Mouse (Mus musculus): ENCODE data around the gene Depdc7. TPM values are rescaled to one million over a fixed set of nuclear protein-coding genes. Genes with fewer than 3 reads are reported as not detected.

Depdc7 gene
- polyA plus RNA-seq, 1 experiment from 2014 or later: 3.0 TPM

- H3K27me3 ChIP-seq (ENCODE audit: control insufficient read depth, insufficient read depth, low read length): no peaks in the 10 kb centered on the region
- no peaks in the 10 kb centered on the region for H3K9me3 ChIP-seq (replicated peaks; ENCODE audit: control insufficient read depth, low read length)
- peak within 1 kb of the TSS; percentile 87 for H3K4me3 ChIP-seq (ENCODE audit: low read depth, low read length)
- peak; percentile 73 for ATAC-seq (replicated peaks; ENCODE audit: insufficient number of reproducible peaks, low FRiP score, low TSS enrichment)
- H3K4me1 ChIP-seq (ENCODE audit: control insufficient read depth, insufficient read depth, low read length): 0 out of 2 replicates have a peak, but pooled peaks cover 2% of the 10 kb centered on the region
- under 1% methylated on average over 78 of the region's 99 CpGs for WGBS (ENCODE audit: insufficient replicate concordance)
- H3K36me3 ChIP-seq (ENCODE audit: control insufficient read depth, insufficient read depth, low read length): no peaks in the 10 kb centered on the region
- peak within 1 kb of the TSS; percentile 83 for H3K4me2 ChIP-seq
- H3K9ac ChIP-seq (ENCODE audit: low read depth, low read length): peak within 1 kb of the TSS; percentile 86
- H3K27ac ChIP-seq (ENCODE audit: low read depth, low read length): 0 out of 2 replicates have a peak within 1 kb of the TSS, but pooled peaks have one; percentile 46
These were observed 30.8 kb downstream of the Depdc7 start, which contains the start of gene Tcp11l1 for GRCm38 (mm10) chr2:104711585-104712485. TSS of gene Tcp11l1 (minus strand) at chr2:104712169.

GRCm38 (mm10) chr2:104710670-104711370 is 31.9 kb downstream of the Depdc7 start:
- H3K9me3 ChIP-seq (replicated peaks; ENCODE audit: control insufficient read depth, low read length): no peaks in the 10 kb centered on the region
- no peaks in the 10 kb centered on the region for H3K27me3 ChIP-seq (ENCODE audit: control insufficient read depth, insufficient read depth, low read length)
- no peak overlapping the region for H3K27ac ChIP-seq (ENCODE audit: low read depth, low read length)
- 34% methylated on average over 6 of the region's 6 CpGs for WGBS (ENCODE audit: insufficient replicate concordance)
- H3K9ac ChIP-seq (ENCODE audit: low read depth, low read length): no peak overlapping the region
- peak overlapping the region; percentile 87 for H3K4me3 ChIP-seq (ENCODE audit: low read depth, low read length)
- H3K4me1 ChIP-seq (ENCODE audit: control insufficient read depth, insufficient read depth, low read length): 0 out of 2 replicates have a peak, but pooled peaks cover 2% of the 10 kb centered on the region
- H3K4me2 ChIP-seq: peak overlapping the region; percentile 83
- H3K36me3 ChIP-seq (ENCODE audit: control insufficient read depth, insufficient read depth, low read length): no peaks in the 10 kb centered on the region
- no peak for ATAC-seq (replicated peaks; ENCODE audit: insufficient number of reproducible peaks, low FRiP score, low TSS enrichment)

DNA sequence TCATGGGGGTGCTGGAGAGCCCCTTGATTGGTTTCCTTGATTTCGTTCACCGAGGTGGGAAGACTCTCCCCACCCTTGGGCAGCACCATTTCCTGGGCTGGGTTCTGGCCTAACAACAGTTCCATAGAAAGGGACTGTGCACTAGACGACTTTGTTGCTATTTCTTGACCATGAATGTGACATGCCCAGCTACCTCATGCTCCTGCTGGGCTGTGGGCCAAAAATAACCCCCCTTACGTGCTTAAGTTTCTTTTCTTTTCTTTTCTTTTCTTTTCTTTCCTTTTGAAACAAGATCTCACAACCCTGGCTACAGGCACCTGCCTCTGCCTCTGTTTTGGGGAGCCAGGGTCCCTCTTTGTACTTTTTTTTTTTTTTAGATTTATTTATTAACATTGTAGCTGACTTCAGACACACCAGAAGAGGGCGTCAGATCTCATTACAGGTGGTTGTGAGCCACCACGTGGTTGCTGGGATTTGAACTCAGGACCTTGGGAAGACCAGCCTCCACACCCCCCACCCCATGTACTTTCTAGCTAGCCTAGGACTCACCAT is 32.8 kb downstream of the Depdc7 start:
- Histone ChIP-seq H3K4me3 (ENCODE audit: low read depth, low read length) (no peak overlapping the region), H3K27me3 (ENCODE audit: control insufficient read depth, insufficient read depth, low read length) (no peaks in the 10 kb centered on the region), H3K4me2 (no peak overlapping the region), H3K4me1 (ENCODE audit: control insufficient read depth, insufficient read depth, low read length) (0 out of 2 replicates have a peak, but pooled peaks cover 2% of the 10 kb centered on the region), H3K27ac (ENCODE audit: low read depth, low read length) (no peak overlapping the region), H3K9me3 (replicated peaks; ENCODE audit: control insufficient read depth, low read length) (no peaks in the 10 kb centered on the region), H3K36me3 (ENCODE audit: control insufficient read depth, insufficient read depth, low read length) (no peaks in the 10 kb centered on the region), H3K9ac (ENCODE audit: low read depth, low read length) (no peak overlapping the region)
- 47% methylated on average over 6 of the region's 6 CpGs for WGBS (ENCODE audit: insufficient replicate concordance)
- no peak for ATAC-seq (replicated peaks; ENCODE audit: insufficient number of reproducible peaks, low FRiP score, low TSS enrichment)

DNA sequence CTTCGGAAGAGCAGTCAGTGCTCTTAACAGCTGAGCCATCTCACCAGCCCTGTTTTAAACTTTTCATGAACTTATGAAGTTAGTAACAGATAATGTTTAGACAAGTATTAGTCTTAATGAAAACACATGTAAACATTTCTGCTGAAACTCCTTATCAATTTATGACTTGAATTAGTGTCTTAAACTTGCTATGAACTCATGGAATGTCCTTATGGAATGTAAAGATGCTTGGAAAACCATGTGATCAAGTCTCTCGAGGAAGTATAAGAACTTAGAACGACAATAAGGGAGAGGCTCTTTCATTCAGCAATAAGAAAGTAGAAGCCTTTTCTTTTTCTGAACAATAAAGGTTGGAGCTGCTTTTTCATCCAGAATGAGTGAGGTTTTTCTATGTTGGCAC is 38.3 kb downstream of the Depdc7 start:
- Histone ChIP-seq H3K27me3 (ENCODE audit: control insufficient read depth, insufficient read depth, low read length) (no peaks in the 10 kb centered on the region), H3K9me3 (replicated peaks; ENCODE audit: control insufficient read depth, low read length) (no peaks in the 10 kb centered on the region), H3K9ac (ENCODE audit: low read depth, low read length) (no peak overlapping the region), H3K4me2 (no peak overlapping the region), H3K4me3 (ENCODE audit: low read depth, low read length) (no peak overlapping the region), H3K36me3 (ENCODE audit: control insufficient read depth, insufficient read depth, low read length) (no peaks in the 10 kb centered on the region), H3K4me1 (ENCODE audit: control insufficient read depth, insufficient read depth, low read length) (no peaks in the 10 kb centered on the region), H3K27ac (ENCODE audit: low read depth, low read length) (no peak overlapping the region)
- ATAC-seq (replicated peaks; ENCODE audit: insufficient number of reproducible peaks, low FRiP score, low TSS enrichment): no peak
- 72% methylated on average over 3 of the region's 3 CpGs for WGBS (ENCODE audit: insufficient replicate concordance)

GRCm38 (mm10) chr2:104703158-104703557 is 39.5 kb downstream of the Depdc7 start:
- WGBS (ENCODE audit: insufficient replicate concordance): 68% methylated on average over 3 of the region's 3 CpGs
- no peak overlapping the region for H3K4me3 ChIP-seq (ENCODE audit: low read depth, low read length)
- H3K9ac ChIP-seq (ENCODE audit: low read depth, low read length): no peak overlapping the region
- no peak overlapping the region for H3K27ac ChIP-seq (ENCODE audit: low read depth, low read length)
- H3K36me3 ChIP-seq (ENCODE audit: control insufficient read depth, insufficient read depth, low read length): no peaks in the 10 kb centered on the region
- no peaks in the 10 kb centered on the region for H3K27me3 ChIP-seq (ENCODE audit: control insufficient read depth, insufficient read depth, low read length)
- no peaks in the 10 kb centered on the region for H3K9me3 ChIP-seq (replicated peaks; ENCODE audit: control insufficient read depth, low read length)
- no peak overlapping the region for H3K4me2 ChIP-seq
- no peaks in the 10 kb centered on the region for H3K4me1 ChIP-seq (ENCODE audit: control insufficient read depth, insufficient read depth, low read length)
- no peak for ATAC-seq (replicated peaks; ENCODE audit: insufficient number of reproducible peaks, low FRiP score, low TSS enrichment)

- Histone ChIP-seq H3K27me3 (ENCODE audit: control insufficient read depth, insufficient read depth, low read length) (no peaks in the 10 kb centered on the region), H3K4me1 (ENCODE audit: control insufficient read depth, insufficient read depth, low read length) (no peaks in the 10 kb centered on the region), H3K4me2 (no peak overlapping the region), H3K9ac (ENCODE audit: low read depth, low read length) (no peak overlapping the region), H3K36me3 (ENCODE audit: control insufficient read depth, insufficient read depth, low read length) (no peaks in the 10 kb centered on the region), H3K27ac (ENCODE audit: low read depth, low read length) (no peak overlapping the region), H3K9me3 (replicated peaks; ENCODE audit: control insufficient read depth, low read length) (no peaks in the 10 kb centered on the region), H3K4me3 (ENCODE audit: low read depth, low read length) (no peak overlapping the region)
- 81% methylated on average over 11 of the region's 11 CpGs for WGBS (ENCODE audit: insufficient replicate concordance)
- ATAC-seq (replicated peaks; ENCODE audit: insufficient number of reproducible peaks, low FRiP score, low TSS enrichment): no peak
These were observed 43.0 kb downstream of the Depdc7 start for GRCm38 (mm10) chr2:104699659-104700058.

DNA sequence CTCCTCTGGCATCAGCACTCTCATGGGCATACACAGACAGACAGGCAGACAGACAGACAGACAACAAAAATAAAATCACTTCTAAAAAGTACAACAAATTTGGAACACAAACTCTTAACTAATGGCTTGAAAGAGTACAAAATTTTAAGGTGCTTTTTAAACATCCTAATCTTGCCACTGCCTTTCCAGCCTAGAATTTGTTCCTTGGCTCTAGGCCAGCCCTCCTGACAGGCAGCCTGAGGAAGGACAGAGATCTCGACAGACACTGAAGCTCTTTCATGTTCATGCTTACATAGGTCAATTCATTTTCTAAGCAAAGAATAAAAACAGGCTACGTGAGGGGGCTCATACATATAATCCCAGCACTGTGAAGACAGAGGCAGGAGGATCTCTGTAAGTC is 50.1 kb downstream of the Depdc7 start:
- Histone ChIP-seq H3K4me3 (ENCODE audit: low read depth, low read length) (no peak overlapping the region), H3K9ac (ENCODE audit: low read depth, low read length) (no peak overlapping the region), H3K9me3 (replicated peaks; ENCODE audit: control insufficient read depth, low read length) (no peaks in the 10 kb centered on the region), H3K27me3 (ENCODE audit: control insufficient read depth, insufficient read depth, low read length) (no peaks in the 10 kb centered on the region), H3K27ac (ENCODE audit: low read depth, low read length) (no peak overlapping the region), H3K4me2 (no peak overlapping the region), H3K36me3 (ENCODE audit: control insufficient read depth, insufficient read depth, low read length) (no peaks in the 10 kb centered on the region), H3K4me1 (ENCODE audit: control insufficient read depth, insufficient read depth, low read length) (no peaks in the 10 kb centered on the region)
- ATAC-seq (replicated peaks; ENCODE audit: insufficient number of reproducible peaks, low FRiP score, low TSS enrichment): no peak
- 47% methylated on average over 2 of the region's 2 CpGs for WGBS (ENCODE audit: insufficient replicate concordance)

- H3K4me1 ChIP-seq (ENCODE audit: control insufficient read depth, insufficient read depth, low read length): no peaks in the 10 kb centered on the region
- no peak overlapping the region for H3K9ac ChIP-seq (ENCODE audit: low read depth, low read length)
- H3K36me3 ChIP-seq (ENCODE audit: control insufficient read depth, insufficient read depth, low read length): no peaks in the 10 kb centered on the region
- H3K27me3 ChIP-seq (ENCODE audit: control insufficient read depth, insufficient read depth, low read length): no peaks in the 10 kb centered on the region
- 73% methylated on average over 4 of the region's 4 CpGs for WGBS (ENCODE audit: insufficient replicate concordance)
- no peak overlapping the region for H3K4me2 ChIP-seq
- no peaks in the 10 kb centered on the region for H3K9me3 ChIP-seq (replicated peaks; ENCODE audit: control insufficient read depth, low read length)
- no peak for ATAC-seq (replicated peaks; ENCODE audit: insufficient number of reproducible peaks, low FRiP score, low TSS enrichment)
- H3K27ac ChIP-seq (ENCODE audit: low read depth, low read length): no peak overlapping the region
- no peak overlapping the region for H3K4me3 ChIP-seq (ENCODE audit: low read depth, low read length)
These were observed 52.0 kb downstream of the Depdc7 start for GRCm38 (mm10) chr2:104690720-104691119.

Data from heart, embryonic 11.5 days (tissue).